Mouse (Mus musculus) neural tube, embryonic 14.5 days (tissue): ENCODE results near the gene Nudt4. TPM values are rescaled to one million over a fixed set of nuclear protein-coding genes. Genes with fewer than 3 reads are reported as not detected.
A peak's percentile ranks its signal among the peaks of the same experiment; 100 is the strongest.

Source experiments
- ATAC-seq: fragments of 200-750 bp; cut with Nextera tagmentation; 2 replicates; pipeline ENCODE4 v1.8.0; 2017; ENCODE audit warnings: low read depth, mild to moderate bottlenecking, moderate TSS enrichment, moderate library complexity
- H3K27ac ChIP-seq: fragments of 300-500 bp; sonication (generic); 2 replicates; pipeline ENCODE4 v1.5.1; 2014; ENCODE audit warnings: low read depth, mild to moderate bottlenecking, control low read depth, low read length, moderate library complexity, mixed read lengths
- H3K27me3 ChIP-seq: fragments of 300-500 bp; sonication (generic); 2 replicates; pipeline ENCODE4 v1.6.1; 2014; ENCODE audit warnings: low read length; ENCODE audit not compliant: control insufficient read depth, insufficient read depth
- H3K36me3 ChIP-seq: fragments of 300-500 bp; sonication (generic); 2 replicates; pipeline ENCODE4 v1.6.1; 2014; ENCODE audit warnings: low read length, mixed read lengths; ENCODE audit not compliant: control insufficient read depth, insufficient read depth
- H3K4me1 ChIP-seq: fragments of 300-500 bp; sonication (generic); 2 replicates; pipeline ENCODE4 v1.6.1; 2014; ENCODE audit warnings: low read length; ENCODE audit not compliant: control insufficient read depth, insufficient read depth
- H3K4me2 ChIP-seq: fragments of 300-500 bp; sonication (generic); 2 replicates; pipeline ENCODE4 v1.6.1; 2014; ENCODE audit warnings: mild to moderate bottlenecking, low read depth, low read length, control low read depth
- H3K4me3 ChIP-seq: fragments of 300-500 bp; sonication (generic); 2 replicates; pipeline ENCODE4 v1.5.1; 2014; ENCODE audit warnings: low read depth, low read length, control low read depth, mixed read lengths
- H3K9ac ChIP-seq: fragments of 300-500 bp; sonication (generic); replicated peaks from 2 replicates; pipeline ENCODE4 v1.6.1; 2014; ENCODE audit warnings: low read depth, mild to moderate bottlenecking, control low read depth, low read length, mixed read lengths
- H3K9me3 ChIP-seq: fragments of 300-500 bp; sonication (generic); 2 replicates; pipeline ENCODE4 v1.6.1; 2016; ENCODE audit warnings: low read length; ENCODE audit not compliant: control insufficient read depth
- whole genome bisulfite sequencing: fragments of 180-500 bp; shearing (Covaris S2); extraction: QIAGEN DNeasy Blood & Tissue Kit; methylation state at CpG from one replicate; pipeline ENCODE4 v1.1.7; 2014; 5-methylcytosine and 5-hydroxymethylcytosine counted together
- microRNA-seq: library from miRNA; unstranded; fragments of <30 nt; microRNA quantifications from one replicate; pipeline ENCODE4, GENCODE M21; 2016
- polyA plus RNA-seq: library from polyadenylated mRNA; unstranded; fragments of >200 nt; fragmentation: Nextera tagmentation; extraction: Ambion mirVana; gene quantifications from 2 replicates; pipeline ENCODE4 v1.2.1, GENCODE M21; 2014

The Nudt4 gene
- polyA plus RNA-seq, 1 experiment from 2014 or later = 91.5 TPM

- Histone ChIP-seq H3K4me3 (no peak overlapping the region), H3K4me2 (no peak overlapping the region), H3K4me1 (peaks cover 4% of the 10 kb centered on the region; the same call in 1 of the 2 replicates), H3K27me3 (no peaks in the 10 kb centered on the region), H3K9me3 (no peaks in the 10 kb centered on the region), H3K36me3 (no peaks in the 10 kb centered on the region), H3K27ac (no peak overlapping the region), H3K9ac (no peak overlapping the region)
- WGBS = 90% methylated on average over 14 of the region's 14 CpGs
- no peak for ATAC-seq
These were observed 60.3 kb downstream of the Nudt4 start for GRCm38 (mm10) chr10:95503443-95504235.

GRCm38 (mm10) chr10:95501463-95502081 lies 62.4 kb downstream of the Nudt4 start, which contains the start of gene Mrpl42:
TSS of gene Mrpl42 (minus strand) at chr10:95501940.
- Histone ChIP-seq H3K27ac (peak within 1 kb of the TSS; percentile 84), H3K9ac (peak within 1 kb of the TSS; percentile 78), H3K36me3 (0 out of 2 replicates have a peak, but pooled peaks cover 7% of the 10 kb centered on the region), H3K4me2 (peak within 1 kb of the TSS; percentile 53), H3K9me3 (no peaks in the 10 kb centered on the region), H3K4me1 (peaks cover 4% of the 10 kb centered on the region; the same call in 1 of the 2 replicates), H3K4me3 (peak within 1 kb of the TSS; percentile 72), H3K27me3 (no peaks in the 10 kb centered on the region)
- under 1% methylated on average over 35 of the region's 35 CpGs for WGBS
- ATAC-seq = peak; percentile 97

GRCm38 (mm10) chr10:95501033-95501432 lies 62.9 kb downstream of the Nudt4 start:
- H3K4me2 ChIP-seq = peak overlapping the region; percentile 53
- peak overlapping the region; percentile 72 for H3K4me3 ChIP-seq
- no peak for ATAC-seq
- no peaks in the 10 kb centered on the region for H3K27me3 ChIP-seq
- H3K9ac ChIP-seq = peak overlapping the region; percentile 17; the same call in 1 of the 2 replicates
- under 1% methylated on average over 7 of the region's 7 CpGs for WGBS
- H3K4me1 ChIP-seq = peaks cover 4% of the 10 kb centered on the region; the same call in 1 of the 2 replicates
- no peaks in the 10 kb centered on the region for H3K9me3 ChIP-seq
- H3K27ac ChIP-seq = peak overlapping the region; percentile 84; the same call in 1 of the 2 replicates
- H3K36me3 ChIP-seq = 0 out of 2 replicates have a peak, but pooled peaks cover 7% of the 10 kb centered on the region

Small RNAs within 50 kb of the gene (microRNA-seq; reads per million reads assigned to microRNA genes)
- 7.4 reads per million, percentile 15 among the genes with 10 or more reads in this experiment for gene Mir3058

Other genes starting within 250 kb of the Nudt4 start
- gene Cradd, start 240.0 kb downstream of the Nudt4 start, polyA plus RNA-seq = 12.8 and 13.6 TPM in 2 replicates
- gene Socs2, start 147.0 kb downstream of the Nudt4 start, polyA plus RNA-seq = 141 and 155 TPM in 2 replicates
- gene Mrpl42, start 62.2 kb downstream of the Nudt4 start, polyA plus RNA-seq = 252 and 276 TPM in 2 replicates
- 369 and 376 TPM in 2 replicates for gene Ube2n, start 49.0 kb downstream of the Nudt4 start, polyA plus RNA-seq
- not detected in 2 replicates for gene Anapc15-ps, start 109.3 kb upstream of the Nudt4 start, polyA plus RNA-seq